Comparison of ENCODE assay signal across 8 mouse cellular contexts in genomic region chr2:91255661-91256150, GRCm38 (mm10). TPM values are rescaled to one million over a fixed set of nuclear protein-coding genes. Genes with fewer than 3 reads are reported as not detected.
A peak's percentile ranks its signal among the peaks of the same experiment; 100 is the strongest.
DNase-seq lines count a peak whose midpoint lies in the region; ATAC-seq and TF ChIP-seq lines count a peak whose summit lies in the region.

Pacsin3 (plus strand) TSS chr2:91255954.

- H3K27me3 ChIP-seq in liver, adult 2 months (ENCODE audit: control insufficient read depth, insufficient read depth, low read length): no peaks in the 10 kb centered on the region
- 0 out of 2 replicates have a peak, but pooled peaks cover 17% of the 10 kb centered on the region for H3K27me3 ChIP-seq in forebrain, embryonic 14.5 days (replicated peaks; ENCODE audit: control insufficient read depth, insufficient read depth, low read length)

- peak within 1 kb of the TSS; percentile 98 for H3K9ac ChIP-seq in liver, adult 2 months (ENCODE audit: low read depth, low read length)
- peak within 1 kb of the TSS; percentile 66 for H3K9ac ChIP-seq in forebrain, embryonic 14.5 days (ENCODE audit: low read length)

- no peak for DNase-seq in liver, adult 2 months (ENCODE audit: extremely low read depth, low read depth, low spot score)
- DNase-seq in liver: no peak
- peak; percentile 48 for DNase-seq in brain, embryonic 14.5 days (ENCODE audit: low read depth)
- peak; percentile 49 for DNase-seq in forebrain, embryonic 14.5 days (ENCODE audit: low spot score)
- peak; percentile 51 for DNase-seq in heart, postnatal 4 days
- DNase-seq in left cerebral cortex, postnatal 25 days (ENCODE audit: low spot score in 2 of 2): peak in 1 of 2 experiments; percentile 76
- DNase-seq in naive thymus-derived CD4-positive, alpha-beta T cell, adult 2 months (ENCODE audit: low read depth): peak; percentile 37
- DNase-seq in urinary bladder, postnatal 25 days (ENCODE audit: low spot score): no peak

- peaks cover 14% of the 10 kb centered on the region; the same call in 1 of the 2 replicates for H3K79me2 ChIP-seq in liver, adult 2 months (ENCODE audit: control insufficient read depth, insufficient read depth, low read length)

- H3K27ac ChIP-seq in liver, adult 2 months (replicated peaks; ENCODE audit: insufficient read depth, low read depth, low read length): peak within 1 kb of the TSS; percentile 88
- H3K27ac ChIP-seq in forebrain, embryonic 14.5 days (ENCODE audit: low read depth, low read length): no peak within 1 kb of the TSS

- H3K9me3 ChIP-seq in forebrain, embryonic 14.5 days (replicated peaks; ENCODE audit: control insufficient read depth, low read length): no peaks in the 10 kb centered on the region

- WGBS in liver, adult 2 months: 28% methylated on average over 27 of the region's 27 CpGs
- WGBS in forebrain, embryonic 14.5 days: 1% methylated on average over 27 of the region's 27 CpGs

- H3K4me1 ChIP-seq in liver, adult 2 months (ENCODE audit: control insufficient read depth, insufficient read depth, low read length): peaks cover 12% of the 10 kb centered on the region
- peaks cover 18% of the 10 kb centered on the region for H3K4me1 ChIP-seq in forebrain, embryonic 14.5 days (ENCODE audit: control insufficient read depth, insufficient read depth, low read length)

- intact Hi-C loops in left cerebral cortex, postnatal 25 days (cut with DNase I): loop anchor here (2.0 kb wide), 1 partner anchor 19 kb away; the partner anchor contains the start of gene Ddb2

- peaks cover 4% of the 10 kb centered on the region; the same call in 1 of the 2 replicates for H3K36me3 ChIP-seq in liver, adult 2 months (ENCODE audit: control insufficient read depth, insufficient read depth, low read length)
- no peaks in the 10 kb centered on the region for H3K36me3 ChIP-seq in forebrain, embryonic 14.5 days (ENCODE audit: control insufficient read depth, insufficient read depth, low read length)

- peak; percentile 26 for ATAC-seq in forebrain, embryonic 14.5 days

- peak within 1 kb of the TSS; percentile 97 for H3K4me2 ChIP-seq in forebrain, embryonic 14.5 days (ENCODE audit: low read length)

- no peak for TF ChIP-seq POLR2A in liver, adult 2 months (IDR thresholded peaks at IDR 0.05; ENCODE audit: extremely low read depth, insufficient read depth, low read length)
- TF ChIP-seq POLR2A in brain, embryonic 14.5 days (IDR thresholded peaks at IDR 0.05; ENCODE audit: borderline replicate concordance, extremely low read depth, insufficient read depth, insufficient read length, poor library complexity, severe bottlenecking): no peak

- TF ChIP-seq CTCF in liver, adult 2 months (IDR thresholded peaks at IDR 0.05; ENCODE audit: low read depth, low read length): no peak
- no peak for TF ChIP-seq CTCF in brain, embryonic 14.5 days (IDR thresholded peaks at IDR 0.05; ENCODE audit: borderline replicate concordance, extremely low read depth, insufficient read depth, insufficient read length)

- H3K4me3 ChIP-seq in liver, adult 2 months (ENCODE audit: insufficient read depth, low read depth, low read length): peak within 1 kb of the TSS; percentile 98
- peak within 1 kb of the TSS; percentile 50 for H3K4me3 ChIP-seq in forebrain, embryonic 14.5 days (ENCODE audit: low read depth, low read length)

RNA-seq across cellular contexts. Expression of gene Pacsin3, which starts in this region (rescaled TPM):
- total RNA-seq in liver, adult 2 months (2014; rRNA removed): 24.6 and 28.1 TPM in 2 replicates
- polyA plus RNA-seq in liver, adult 2 months (2012; rRNA removed): 65.1 and 68.9 TPM in 2 replicates
- 17.0 and 20.7 TPM in 2 replicates for polyA plus RNA-seq in brain, embryonic 14.5 days (2012; rRNA removed)
- 16.9 and 19.1 TPM in 2 replicates for polyA plus RNA-seq in forebrain, embryonic 14.5 days (2014; fragmentation: Nextera tagmentation; extraction: Ambion mirVana)
- 10 to 100 TPM; 90.5 to 99.5 TPM for total RNA-seq in heart, postnatal 4 days (2021)
- 10 to 100 TPM; 33.6 to 40.5 TPM for total RNA-seq in left cerebral cortex, postnatal 25 days (2021)

Comparison
In these comparisons a context has a peak if more than half of its experiments do, and no peak if none do; other contexts are left out.
1. DNase-seq: peak in brain, embryonic 14.5 days (single experiment), forebrain, embryonic 14.5 days (single experiment), heart, postnatal 4 days (single experiment) and naive thymus-derived CD4-positive, alpha-beta T cell, adult 2 months (single experiment); none in liver, adult 2 months (single experiment), liver (single experiment) and urinary bladder, postnatal 25 days (single experiment).